Mouse (Mus musculus): ENCODE results near the gene Ubald1. TPM values are rescaled to one million over a fixed set of nuclear protein-coding genes. Genes with fewer than 3 reads are reported as not detected.

Gene Ubald1
- polyA plus RNA-seq (2012): 162 and 189 TPM in 2 replicates

GRCm38 (mm10) chr16:4880136-4880825 lies at the start of gene Ubald1:
Gene Ubald1 (minus strand): TSS chr16:4880315.
- no peak for TF ChIP-seq GATA1 (IDR thresholded peaks at IDR 0.05; ENCODE audit: low read length)

- TF ChIP-seq GATA1 (IDR thresholded peaks at IDR 0.05; ENCODE audit: low read length): no peak
Observed at GRCm38 (mm10) chr16:4928474-4928873, 48.4 kb upstream of the Ubald1 start.

- no peak for TF ChIP-seq GATA1 (IDR thresholded peaks at IDR 0.05; ENCODE audit: low read length)
Observed at GRCm38 (mm10) chr16:4927967-4928366, 47.9 kb upstream of the Ubald1 start.

- no peak for TF ChIP-seq GATA1 (IDR thresholded peaks at IDR 0.05; ENCODE audit: low read length)
Observed at GRCm38 (mm10) chr16:4923996-4924395, 43.9 kb upstream of the Ubald1 start.

GRCm38 (mm10) chr16:4922481-4922880 lies 42.4 kb upstream of the Ubald1 start:
- no peak for TF ChIP-seq GATA1 (IDR thresholded peaks at IDR 0.05; ENCODE audit: low read length)

GRCm38 (mm10) chr16:4920556-4920955 lies 40.4 kb upstream of the Ubald1 start:
- TF ChIP-seq GATA1 (IDR thresholded peaks at IDR 0.05; ENCODE audit: low read length): no peak

GRCm38 (mm10) chr16:4916608-4917007 lies 36.5 kb upstream of the Ubald1 start:
- TF ChIP-seq GATA1 (IDR thresholded peaks at IDR 0.05; ENCODE audit: low read length): no peak

- TF ChIP-seq GATA1 (IDR thresholded peaks at IDR 0.05; ENCODE audit: low read length): no peak
Observed at GRCm38 (mm10) chr16:4915931-4916330, 35.8 kb upstream of the Ubald1 start.

- no peak for TF ChIP-seq GATA1 (IDR thresholded peaks at IDR 0.05; ENCODE audit: low read length)
Observed at GRCm38 (mm10) chr16:4913783-4914735, 33.9 kb upstream of the Ubald1 start.

- no peak for TF ChIP-seq GATA1 (IDR thresholded peaks at IDR 0.05; ENCODE audit: low read length)
Observed at GRCm38 (mm10) chr16:4912907-4913782, 33.0 kb upstream of the Ubald1 start.

- TF ChIP-seq GATA1 (IDR thresholded peaks at IDR 0.05; ENCODE audit: low read length): no peak
Observed at GRCm38 (mm10) chr16:4912074-4912648, 32.0 kb upstream of the Ubald1 start.

GRCm38 (mm10) chr16:4910758-4911157 lies 30.6 kb upstream of the Ubald1 start:
- TF ChIP-seq GATA1 (IDR thresholded peaks at IDR 0.05; ENCODE audit: low read length): no peak

GRCm38 (mm10) chr16:4909745-4910144 lies 29.6 kb upstream of the Ubald1 start:
- no peak for TF ChIP-seq GATA1 (IDR thresholded peaks at IDR 0.05; ENCODE audit: low read length)

GRCm38 (mm10) chr16:4907972-4908371 lies 27.9 kb upstream of the Ubald1 start:
- no peak for TF ChIP-seq GATA1 (IDR thresholded peaks at IDR 0.05; ENCODE audit: low read length)

GRCm38 (mm10) chr16:4907386-4907785 lies 27.3 kb upstream of the Ubald1 start:
- TF ChIP-seq GATA1 (IDR thresholded peaks at IDR 0.05; ENCODE audit: low read length): no peak

All from G1E-ER4 (cell line).